9 mouse cellular contexts compared by ENCODE assay signal in genomic region chr4:62763990-62764389, GRCm38 (mm10).
DNase-seq lines count a peak whose midpoint lies in the region; ATAC-seq and TF ChIP-seq lines count a peak whose summit lies in the region.
"Had no signal": no experiment of that assay in that cellular context is flagged by ENCODE, and none has a peak within 500 bp of the region (broad histone marks: within the 10 kb centered on the region; RNA-seq: fewer than 3 reads in every experiment).

No protein-coding gene starts in this region.

- TF ChIP-seq POLR2A in cerebellum, adult 2 months (IDR thresholded peaks at IDR 0.05; ENCODE audit: borderline replicate concordance, insufficient read depth, low read length) = no peak
- no peak for TF ChIP-seq POLR2A in lung, adult 2 months (IDR thresholded peaks at IDR 0.05; ENCODE audit: borderline replicate concordance, extremely low read depth, low read depth, low read length)

- TF ChIP-seq CTCF in cerebellum, adult 2 months (IDR thresholded peaks at IDR 0.05; ENCODE audit: borderline replicate concordance, insufficient read depth, low read depth, low read length) = peak; percentile 95
- TF ChIP-seq CTCF in layer of hippocampus, adult 2 months (conservative IDR thresholded peaks at IDR 0.05) = peak; percentile 96
- TF ChIP-seq CTCF in lung, adult 2 months (IDR thresholded peaks at IDR 0.05; ENCODE audit: insufficient read depth, low read length) = peak; percentile 95

- H3K27me3 ChIP-seq in cerebellum, adult 2 months (ENCODE audit: control insufficient read depth, insufficient read depth, low read length) = no peaks in the 10 kb centered on the region

- no peak overlapping the region for H3K9ac ChIP-seq in ES-E14 (ENCODE audit: insufficient read depth, low read depth, low read length, poor library complexity, severe bottlenecking)

- no peaks in the 10 kb centered on the region for H3K9me3 ChIP-seq in ES-E14 (ENCODE audit: control insufficient read depth, insufficient read depth, low read depth, low read length)

- H3K4me3 ChIP-seq in ES-E14 (ENCODE audit: insufficient read depth in 1 of 2, low read depth in 1 of 2, low read length in 2 of 2, poor library complexity in 1 of 2, severe bottlenecking in 1 of 2) = no peak overlapping the region
- H3K4me3 ChIP-seq in cerebellum, adult 2 months (replicated peaks; ENCODE audit: insufficient read depth, low read depth, low read length) = no peak overlapping the region
- no peak overlapping the region for H3K4me3 ChIP-seq in layer of hippocampus, adult 2 months
- H3K4me3 ChIP-seq in lung, adult 2 months (replicated peaks; ENCODE audit: extremely low read depth, low read depth, low read length) = no peak overlapping the region

- in situ Hi-C loops in ES-E14 (cut with MboI; ENCODE audit: low sequenced_read_pairs in 2 of 2, unreplicated experiment in 2 of 2) = loop anchor here (25.0 kb wide), 1 partner anchor 202 kb away; the partner anchor contains the start of gene Rgs3 (in 2 of the 2)

- peak; percentile 88 to 94 for ATAC-seq in hematopoietic stem cell, adult 5-6 weeks (replicated peaks in 1 of 2; ENCODE audit: insufficient read depth in 1 of 2, low FRiP score in 2 of 2, low TSS enrichment in 1 of 2, low read depth in 1 of 2, poor library complexity in 2 of 2, severe bottlenecking in 2 of 2)

- no peaks in the 10 kb centered on the region for H3K4me1 ChIP-seq in ES-E14 (ENCODE audit: control insufficient read depth in 2 of 2, insufficient read depth in 2 of 2, low read length in 2 of 2, poor library complexity in 1 of 2)
- no peaks in the 10 kb centered on the region; the same call in 1 of the 2 replicates for H3K4me1 ChIP-seq in cerebellum, adult 2 months (ENCODE audit: control insufficient read depth, insufficient read depth, low read length)
- H3K4me1 ChIP-seq in lung, adult 2 months (ENCODE audit: control insufficient read depth, insufficient read depth, low read length) = peaks cover 7% of the 10 kb centered on the region; the same call in 1 of the 2 replicates

- peak; percentile 52 for DNase-seq in ES-E14 (ENCODE audit: low read depth, low spot score)
- DNase-seq in cerebellum, adult 2 months = peak; percentile 84 to 86
- DNase-seq in frontal cortex, adult 2 months (ENCODE audit: extremely low spot score in 1 of 2, low spot score in 1 of 2) = peak; percentile 58 to 92
- peak; percentile 62 to 86 for DNase-seq in layer of hippocampus, adult 2 months (ENCODE audit: low spot score in 2 of 2)
- DNase-seq in lung, adult 2 months = peak; percentile 73
- DNase-seq in ovary, adult 18-20 months (ENCODE audit: low spot score) = peak; percentile 61
- DNase-seq in thymus, adult 18-20 months = peak; percentile 45

- no peak overlapping the region for H3K27ac ChIP-seq in ES-E14 (ENCODE audit: insufficient read depth, low read depth, low read length, poor library complexity, severe bottlenecking)
- H3K27ac ChIP-seq in cerebellum, adult 2 months (ENCODE audit: insufficient read depth, low read length) = no peak overlapping the region
- H3K27ac ChIP-seq in layer of hippocampus, adult 2 months = no peak overlapping the region
- H3K27ac ChIP-seq: macrophage had no signal

- 5% methylated on average over 5 of the region's 5 CpGs for WGBS in cerebellum, adult 2 months
- WGBS in lung, adult 2 months = 9% methylated on average over 5 of the region's 5 CpGs

- no peaks in the 10 kb centered on the region for H3K36me3 ChIP-seq in ES-E14 (ENCODE audit: control insufficient read depth, insufficient read depth, low read length, poor library complexity, severe bottlenecking)

TF ChIP-seq in ES-E14, 5 proteins besides CTCF, POLR2A, EP300 and RAD21:
- TF ChIP-seq ZC3H11A (IDR thresholded peaks at IDR 0.05; ENCODE audit: borderline replicate concordance, low read depth, low read length) (peak; percentile 80), ZNF384 (IDR thresholded peaks at IDR 0.05; ENCODE audit: low read depth, low read length) (no peak), MAFK (IDR thresholded peaks at IDR 0.05; ENCODE audit: insufficient read depth, low read depth, low read length) (no peak), CHD2 (IDR thresholded peaks at IDR 0.05; ENCODE audit: low read depth, low read length) (no peak)
